Mouse (Mus musculus): ENCODE data around the gene Hps6.

The Hps6 gene

DNA sequence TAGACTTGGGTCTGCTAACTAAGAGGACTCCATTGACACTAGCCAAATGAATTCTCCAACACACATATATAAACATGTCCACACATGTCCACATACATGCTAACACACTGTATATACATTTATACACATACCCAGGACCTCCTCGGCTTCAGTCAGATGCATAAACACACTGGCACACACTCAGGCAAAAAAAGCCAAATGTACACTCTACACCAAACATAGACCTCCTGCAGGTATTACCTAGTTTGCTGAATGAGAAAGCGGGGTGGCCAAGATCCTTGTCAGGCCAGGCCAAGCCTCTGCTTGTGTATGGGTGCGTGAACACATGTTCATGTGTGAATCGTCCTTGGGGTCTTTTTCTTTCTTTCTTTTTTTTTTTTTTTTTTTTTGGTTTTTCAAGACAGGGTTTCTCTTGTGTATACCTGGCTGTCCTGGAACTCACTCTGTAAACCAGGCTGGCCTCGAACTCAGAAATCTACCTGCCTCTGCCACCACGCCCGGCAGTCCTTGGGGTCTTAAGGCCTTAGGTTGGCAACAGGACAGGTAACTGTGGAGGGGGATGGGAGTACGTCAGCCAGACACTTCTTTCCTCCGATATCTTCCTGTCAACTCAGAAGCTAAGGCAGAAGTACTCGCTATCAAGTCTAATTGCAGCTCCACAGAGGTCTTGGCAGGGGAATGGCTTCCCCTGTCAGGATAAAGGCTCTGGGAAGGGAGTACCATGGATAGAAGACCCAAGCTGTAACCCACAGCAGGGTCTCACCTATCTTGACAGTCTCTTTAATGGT is 27.1 kb downstream of the Hps6 start:
- DNase-seq (ENCODE audit: low spot score) = no peak

DNA sequence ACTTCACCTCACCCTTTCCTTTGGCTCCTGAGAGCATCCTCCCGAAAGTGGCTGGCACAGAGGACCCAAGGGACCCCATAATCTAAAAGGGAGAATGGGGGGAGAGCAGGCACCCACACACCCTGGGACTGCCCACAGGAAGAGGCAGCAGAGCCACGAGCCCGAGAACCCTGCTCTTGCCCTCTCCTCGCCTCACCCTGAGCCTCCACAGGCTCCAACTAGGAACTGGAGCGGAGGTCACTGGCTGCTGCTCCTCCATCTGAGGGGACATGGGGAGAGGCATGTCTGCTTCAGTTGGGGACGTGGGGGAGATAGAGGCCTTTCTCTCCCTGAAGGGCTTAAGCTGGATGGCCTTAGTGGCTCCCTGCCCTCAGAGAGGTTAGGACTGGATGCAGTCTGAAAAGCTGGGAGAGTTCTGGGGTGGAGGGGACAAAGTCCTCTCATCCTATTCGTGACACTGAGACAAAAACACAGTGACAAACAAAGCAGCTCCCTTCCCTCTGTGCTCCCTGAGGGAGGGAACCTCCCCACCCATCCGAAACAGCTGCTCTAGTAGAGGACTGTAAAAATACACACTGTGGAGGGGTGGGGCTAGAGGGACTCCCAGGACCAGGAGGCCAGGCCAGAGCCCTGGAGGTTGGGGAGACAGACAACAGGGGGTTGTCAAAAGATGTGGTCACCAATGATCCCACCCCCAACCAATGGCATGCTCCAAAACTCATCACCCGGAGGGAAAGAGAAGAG is 28.6 kb downstream of the Hps6 start:
- no peak for DNase-seq (ENCODE audit: low spot score)

DNA sequence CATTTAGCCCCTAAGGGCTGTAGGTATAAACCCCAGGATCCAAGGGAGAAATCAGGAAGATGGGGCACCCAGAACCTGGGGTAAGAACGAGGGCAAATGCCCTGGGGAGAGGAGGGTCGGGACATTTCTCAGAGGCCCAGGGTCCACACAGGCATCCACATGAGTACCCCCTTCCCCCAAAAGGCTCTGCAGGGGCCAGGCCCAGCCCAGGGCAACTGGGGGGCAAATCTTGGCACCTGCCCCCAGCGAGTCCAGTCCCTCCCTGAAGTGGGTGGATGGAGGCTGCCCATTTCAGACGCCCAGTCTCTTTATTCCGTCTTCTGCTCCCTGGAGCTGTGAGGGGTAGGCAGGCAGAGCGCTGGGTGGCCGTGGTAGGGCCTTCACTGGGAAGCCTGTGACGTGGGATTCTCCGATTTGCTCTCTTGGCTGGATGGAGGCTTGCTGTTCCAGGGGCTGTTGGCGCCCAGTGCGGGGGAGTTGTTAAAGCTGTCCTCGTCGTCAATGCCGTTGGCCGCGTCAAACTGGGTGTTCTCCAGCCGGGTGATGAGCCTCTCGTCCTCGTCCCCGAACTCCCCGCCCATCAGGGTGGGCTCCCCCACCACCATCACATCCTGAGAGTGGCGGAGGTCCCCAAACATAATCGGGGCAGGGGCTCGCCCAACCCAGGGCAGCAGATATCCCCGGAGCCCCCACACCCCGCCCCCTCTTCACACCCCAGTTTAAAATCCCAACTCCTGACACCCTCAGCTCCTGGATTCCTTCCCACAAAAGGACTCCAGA is 29.6 kb downstream of the Hps6 start:
- no peak for DNase-seq (ENCODE audit: low spot score)

DNA sequence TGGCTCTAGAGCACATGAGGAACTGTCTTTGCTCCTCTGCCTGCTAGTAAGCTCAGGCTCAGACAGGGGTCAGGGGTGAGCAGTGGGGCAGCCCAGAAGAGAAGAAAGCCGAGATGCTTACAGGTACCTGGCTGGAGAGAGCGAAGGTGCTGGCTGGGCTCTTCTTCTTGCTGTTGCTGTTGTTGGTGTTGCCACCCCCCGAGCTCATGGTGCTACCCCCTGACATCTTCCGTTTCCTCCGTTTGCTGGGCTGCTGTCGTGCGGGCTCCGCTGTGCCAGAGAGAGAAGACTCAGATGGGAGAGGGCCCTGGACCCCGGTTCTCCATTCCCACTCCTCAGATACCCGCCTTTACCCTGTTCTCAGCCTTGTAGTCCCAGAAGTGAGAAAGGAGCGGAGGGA is 30.6 kb downstream of the Hps6 start:
- DNase-seq (ENCODE audit: low spot score) = no peak

DNA sequence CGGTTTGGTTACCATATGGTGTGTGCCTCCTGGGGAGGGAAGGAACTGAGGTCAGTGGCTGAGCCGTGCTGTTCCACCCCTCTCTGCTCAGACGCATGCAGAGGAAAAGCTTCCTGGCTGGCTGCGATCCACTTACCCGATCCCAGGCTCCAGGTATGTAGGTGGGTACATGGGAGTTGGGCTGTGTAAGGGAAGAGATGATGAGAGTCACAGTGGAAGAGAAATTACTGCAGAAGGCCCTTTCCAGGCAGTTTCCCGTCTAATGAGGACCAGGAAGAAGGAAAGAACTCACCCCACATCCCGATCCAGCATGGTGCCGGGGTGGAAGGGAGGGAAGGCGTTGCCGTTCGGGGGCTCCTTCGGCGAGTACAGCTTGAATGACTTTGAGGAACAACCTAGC is 32.7 kb downstream of the Hps6 start:
- DNase-seq (ENCODE audit: low spot score) = no peak

DNA sequence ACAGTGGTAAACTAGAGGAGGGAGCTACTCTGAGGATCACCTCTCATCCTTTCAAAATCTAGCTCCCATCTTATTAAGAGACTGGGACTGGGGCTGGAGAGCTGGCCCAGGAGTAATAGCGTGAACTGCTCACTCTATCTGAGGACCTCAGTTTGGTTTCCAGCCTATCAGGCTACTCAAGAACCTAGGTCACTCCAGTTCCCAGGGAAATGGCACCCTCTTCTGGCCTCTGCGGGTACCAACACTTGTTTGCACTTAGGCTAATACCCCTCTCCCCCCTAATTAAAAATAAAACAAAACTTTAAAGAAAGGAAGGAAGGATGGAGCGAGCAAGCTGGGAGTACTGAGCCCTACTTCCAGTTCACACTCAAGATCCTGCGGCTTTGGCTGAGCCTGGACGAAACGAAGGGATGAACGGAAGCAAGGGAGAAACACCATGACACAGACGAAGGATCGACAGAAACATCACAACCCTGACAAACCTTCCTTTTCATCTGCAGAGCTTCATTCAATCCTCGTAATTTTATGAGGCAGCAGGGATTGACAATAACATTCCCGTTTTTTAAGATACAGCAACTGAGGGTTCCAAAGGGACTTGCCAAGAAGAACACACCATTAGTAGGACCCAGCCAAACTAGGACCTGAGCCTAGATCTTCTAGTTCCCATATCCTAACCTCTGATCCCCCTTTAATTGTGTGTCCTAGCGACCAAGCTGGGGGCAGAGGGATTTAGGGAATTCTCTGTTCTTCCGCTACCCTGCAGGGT is 33.4 kb downstream of the Hps6 start:
- DNase-seq (ENCODE audit: low spot score) = no peak

DNA sequence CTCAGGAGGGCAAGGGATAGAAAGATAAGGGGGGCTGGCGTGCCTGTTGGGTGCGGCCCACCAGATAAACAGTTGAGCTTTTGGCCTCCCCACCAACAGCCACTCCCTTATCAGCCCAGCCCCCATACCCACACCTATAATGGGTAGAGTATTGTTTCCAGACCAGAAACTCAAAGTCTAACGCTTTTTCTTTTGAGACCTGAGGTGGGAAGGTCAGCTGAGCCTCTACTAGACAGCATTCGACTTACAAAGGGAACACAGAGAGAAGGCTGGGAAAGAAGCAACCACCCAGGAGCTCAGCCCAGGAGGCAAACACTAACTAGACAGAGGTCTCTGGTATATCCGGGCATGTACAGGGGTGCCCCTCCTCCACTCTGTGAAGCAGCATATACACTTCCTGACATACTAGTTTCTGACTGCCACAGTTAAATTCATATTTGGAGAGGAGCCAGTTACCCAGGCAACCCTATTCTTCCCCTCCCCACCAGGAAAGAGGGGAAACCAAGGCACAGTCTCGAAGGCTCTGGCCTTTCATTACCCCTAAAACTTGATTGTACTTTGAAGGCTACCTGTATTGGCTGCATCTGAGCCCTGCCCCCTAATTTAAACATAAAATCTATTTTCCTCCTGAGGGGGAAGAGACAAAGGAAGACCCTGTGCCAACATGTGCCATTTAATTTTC is 34.1 kb downstream of the Hps6 start:
- DNase-seq (ENCODE audit: low spot score) = peak; percentile 48

DNA sequence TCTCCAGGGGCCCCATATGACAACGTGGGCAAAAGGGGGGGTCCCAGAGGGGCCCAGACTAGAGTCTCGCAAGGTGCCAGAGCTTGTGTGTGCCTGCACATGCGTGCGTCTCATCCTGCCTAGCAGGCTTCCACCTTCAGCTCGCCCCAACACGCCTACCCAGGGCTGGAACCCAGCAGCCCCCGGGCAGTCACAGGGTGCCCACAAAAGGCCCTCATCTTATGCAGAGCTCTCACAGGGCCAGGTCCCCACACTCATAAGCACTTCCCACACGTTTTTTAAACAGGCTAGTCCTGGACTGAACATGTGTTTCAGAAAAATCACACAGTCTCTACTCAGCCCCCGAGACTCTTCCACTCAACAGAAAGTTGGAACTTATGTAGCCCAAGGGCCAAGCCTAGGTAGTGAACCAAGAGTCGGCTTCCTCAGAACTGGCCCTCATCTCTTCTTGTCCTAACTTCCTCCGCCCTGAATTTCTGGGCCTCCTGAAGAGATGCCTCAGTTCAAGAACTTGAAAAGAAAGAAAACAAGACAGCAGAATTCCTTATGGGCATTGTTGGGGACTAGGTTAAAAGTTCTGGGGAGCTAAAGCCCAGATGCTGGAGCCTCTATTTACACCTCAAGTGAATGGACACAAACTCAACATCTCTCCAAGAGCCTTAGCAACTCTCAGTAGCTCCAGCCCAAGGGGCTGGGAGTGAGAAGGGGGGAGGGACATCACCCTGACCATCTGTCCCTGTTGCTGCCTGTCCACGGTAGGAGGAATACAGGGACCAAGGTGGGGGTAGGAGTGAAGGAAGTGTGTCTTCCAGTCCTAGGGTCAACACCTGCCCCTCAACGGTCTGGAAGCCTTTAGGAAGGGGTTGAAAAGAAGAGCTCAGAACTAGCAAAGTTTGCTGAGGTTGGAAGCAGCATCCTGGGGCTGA is 34.9 kb downstream of the Hps6 start:
- peak; percentile 58 for DNase-seq (ENCODE audit: low spot score)

DNA sequence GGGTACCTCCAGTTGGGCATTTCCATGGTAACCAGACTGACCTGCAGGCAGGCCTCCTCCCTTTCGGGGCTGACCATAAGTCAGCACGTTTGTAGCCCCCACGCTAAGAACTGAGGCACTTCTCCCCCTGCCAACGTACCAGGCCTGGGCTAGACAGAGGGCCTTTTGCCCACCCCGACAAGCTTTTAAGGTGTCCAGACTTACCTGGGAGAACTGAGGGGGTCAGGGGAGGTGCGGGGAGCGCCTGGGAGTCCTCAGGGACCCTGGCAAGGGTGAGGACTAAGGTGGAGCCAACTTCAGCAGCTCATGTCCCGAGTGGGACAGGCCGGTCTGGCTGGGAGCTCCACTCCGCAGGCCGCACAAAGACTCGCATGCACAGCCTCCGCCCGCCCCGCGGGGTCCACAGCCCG is 35.5 kb downstream of the Hps6 start:
- DNase-seq (ENCODE audit: low spot score) = no peak

DNA sequence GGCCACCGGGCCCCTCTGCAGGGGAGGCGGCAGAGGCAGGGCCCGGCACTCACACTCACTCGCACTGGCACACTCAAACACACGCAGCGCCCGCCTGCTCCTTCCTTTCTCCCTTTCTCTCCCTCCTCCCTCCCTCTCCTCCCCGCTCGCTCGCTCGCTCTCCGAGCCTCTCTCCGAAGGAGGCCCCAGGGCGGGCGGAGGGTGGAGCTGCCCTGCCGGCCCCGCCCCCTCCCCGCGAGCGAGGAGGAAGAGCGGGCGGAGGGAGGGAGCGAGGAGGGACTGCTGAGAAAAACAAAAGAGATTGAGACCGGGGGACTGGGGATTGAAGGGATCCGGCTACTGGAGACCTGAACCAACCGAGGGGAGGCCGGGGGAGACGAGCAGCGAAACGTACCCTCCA is 36.2 kb downstream of the Hps6 start:
- DNase-seq (ENCODE audit: low spot score) = peak; percentile 91

DNA sequence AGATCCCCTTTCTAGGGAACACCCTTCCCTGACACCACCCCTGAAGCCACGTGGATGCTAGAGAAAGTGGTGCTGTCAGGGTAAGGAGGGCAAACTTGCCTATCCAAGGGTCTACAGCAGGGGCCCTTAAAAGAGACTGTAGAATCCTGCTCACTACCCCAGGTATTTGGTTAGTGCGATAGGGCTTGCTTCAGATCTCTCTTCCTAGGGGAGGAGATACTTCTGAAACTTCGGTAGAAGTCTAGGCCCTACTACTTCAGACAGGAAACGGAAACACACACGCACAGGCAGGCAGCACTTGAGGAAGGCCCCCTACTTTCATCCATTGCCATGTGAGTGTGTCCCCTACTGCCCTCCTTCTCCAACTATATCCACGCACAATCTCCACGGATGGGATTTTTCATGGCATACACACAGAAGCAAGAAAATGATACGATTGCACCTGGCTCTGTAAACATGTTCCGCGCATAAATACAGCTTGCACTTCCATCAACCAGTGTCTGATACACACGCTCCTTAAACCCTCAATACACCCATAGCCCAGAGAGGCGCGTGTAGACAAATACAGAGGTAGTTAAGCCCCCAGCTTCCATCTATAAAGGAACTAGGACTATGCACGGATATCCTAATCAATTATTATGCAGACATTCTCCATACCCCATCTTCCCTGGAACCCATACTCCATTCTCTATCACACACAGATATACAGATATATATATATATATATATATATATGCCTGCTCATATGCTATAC is 37.0 kb downstream of the Hps6 start:
- no peak for DNase-seq (ENCODE audit: low spot score)

DNA sequence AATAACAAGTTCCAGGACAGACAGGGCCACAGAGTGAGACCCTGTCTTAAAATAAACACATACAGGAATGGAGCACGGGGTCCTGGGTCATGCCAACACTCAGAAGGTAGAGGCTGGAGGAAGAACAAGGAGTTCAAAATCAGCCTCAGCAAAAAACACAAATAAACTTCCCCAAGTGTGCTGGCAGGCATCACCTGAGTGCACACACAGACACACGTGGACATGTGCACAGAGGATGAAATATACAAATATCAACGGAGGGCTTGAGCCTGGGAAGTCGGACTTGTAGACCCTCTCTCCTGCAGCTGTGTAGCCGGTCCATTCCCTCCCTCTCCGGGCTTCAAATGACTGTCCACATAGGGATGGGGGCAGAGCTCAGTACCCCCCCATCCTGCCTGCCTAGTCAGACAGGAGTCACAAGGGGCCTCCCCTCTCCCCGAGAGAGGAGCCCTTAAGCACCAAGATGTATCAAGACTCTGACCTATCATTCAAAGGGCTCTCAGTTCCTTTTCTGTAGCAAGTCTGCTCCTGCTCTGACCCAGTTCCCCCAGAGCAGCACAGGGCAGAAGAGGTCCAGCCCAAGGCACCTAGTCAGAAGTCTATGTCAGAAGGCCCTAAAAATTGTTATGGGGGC is 38.1 kb downstream of the Hps6 start:
- DNase-seq (ENCODE audit: low spot score) = no peak

DNA sequence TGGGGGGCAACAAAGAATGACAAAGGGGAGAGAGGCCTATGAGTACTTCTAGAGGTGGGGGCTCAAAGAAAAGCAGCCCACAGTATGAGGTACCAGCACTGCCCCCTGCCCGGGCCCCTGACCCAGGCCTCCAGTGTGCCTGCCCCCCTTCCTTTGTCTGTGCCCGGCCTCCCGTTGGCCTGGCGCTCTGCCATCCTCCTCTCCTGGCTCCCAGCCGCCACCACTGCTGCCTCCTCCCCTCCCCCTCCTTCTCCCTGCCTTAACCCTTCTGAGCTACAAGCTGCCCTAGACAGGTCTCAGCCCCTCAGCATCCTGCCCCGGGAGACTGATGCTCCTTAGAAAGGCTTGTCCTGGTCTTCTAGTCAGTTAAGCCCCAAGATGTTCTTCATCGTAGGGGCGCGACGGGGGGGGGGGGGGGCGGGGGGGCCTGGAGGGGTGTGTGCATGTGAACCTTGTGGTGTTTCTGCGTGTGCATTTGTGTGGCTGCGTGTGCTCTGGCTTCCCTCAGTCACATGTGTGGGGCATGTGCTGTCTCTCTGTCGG is 38.7 kb downstream of the Hps6 start:
- DNase-seq (ENCODE audit: low spot score) = peak; percentile 90

DNA sequence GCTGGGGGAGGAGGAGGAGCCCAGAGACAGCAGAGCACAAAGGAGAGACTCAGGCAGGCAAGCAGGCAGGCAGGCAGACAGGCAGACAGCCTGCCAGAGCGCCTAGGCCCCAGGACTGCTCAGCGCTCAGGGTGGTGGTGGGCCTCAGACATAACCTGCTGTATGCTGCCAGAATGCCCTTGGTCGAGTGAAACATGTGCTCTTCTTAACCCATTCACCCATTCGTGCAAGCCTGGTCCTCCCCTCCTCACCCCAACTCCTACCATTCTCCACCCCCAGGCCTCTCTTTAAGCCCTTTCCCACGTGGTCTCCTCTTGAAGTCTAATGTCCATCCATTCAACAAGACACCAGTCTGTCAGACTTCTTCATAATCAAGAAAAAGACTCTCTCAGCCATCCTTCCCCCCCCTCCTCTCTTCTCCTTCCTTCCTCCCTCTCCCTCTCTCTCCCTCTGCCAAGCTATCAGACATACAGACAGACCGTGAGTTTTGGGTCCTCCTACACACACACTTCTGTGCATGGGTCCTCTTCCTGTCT is 39.2 kb downstream of the Hps6 start:
- no peak for DNase-seq (ENCODE audit: low spot score)

DNA sequence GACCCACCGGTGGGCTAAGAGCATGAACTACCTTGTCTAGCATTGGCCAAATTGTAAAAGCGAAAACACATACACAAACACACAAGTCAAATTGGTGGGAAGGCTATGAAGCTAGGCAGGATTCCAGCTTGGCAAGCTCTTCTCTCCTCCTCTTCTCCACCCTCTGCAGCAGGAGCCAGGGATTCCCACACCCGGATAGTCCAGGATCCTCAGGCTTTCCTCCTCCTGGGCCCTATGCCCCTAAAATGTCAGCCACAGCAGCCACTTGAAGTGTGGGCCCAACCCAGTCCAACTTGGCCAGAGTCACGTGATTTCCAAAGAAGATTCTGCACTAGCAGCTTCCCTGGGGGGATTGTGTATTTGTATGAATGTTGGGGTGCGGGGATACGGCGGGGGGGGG is 40.1 kb downstream of the Hps6 start:
- DNase-seq (ENCODE audit: low spot score) = peak; percentile 68

DNA sequence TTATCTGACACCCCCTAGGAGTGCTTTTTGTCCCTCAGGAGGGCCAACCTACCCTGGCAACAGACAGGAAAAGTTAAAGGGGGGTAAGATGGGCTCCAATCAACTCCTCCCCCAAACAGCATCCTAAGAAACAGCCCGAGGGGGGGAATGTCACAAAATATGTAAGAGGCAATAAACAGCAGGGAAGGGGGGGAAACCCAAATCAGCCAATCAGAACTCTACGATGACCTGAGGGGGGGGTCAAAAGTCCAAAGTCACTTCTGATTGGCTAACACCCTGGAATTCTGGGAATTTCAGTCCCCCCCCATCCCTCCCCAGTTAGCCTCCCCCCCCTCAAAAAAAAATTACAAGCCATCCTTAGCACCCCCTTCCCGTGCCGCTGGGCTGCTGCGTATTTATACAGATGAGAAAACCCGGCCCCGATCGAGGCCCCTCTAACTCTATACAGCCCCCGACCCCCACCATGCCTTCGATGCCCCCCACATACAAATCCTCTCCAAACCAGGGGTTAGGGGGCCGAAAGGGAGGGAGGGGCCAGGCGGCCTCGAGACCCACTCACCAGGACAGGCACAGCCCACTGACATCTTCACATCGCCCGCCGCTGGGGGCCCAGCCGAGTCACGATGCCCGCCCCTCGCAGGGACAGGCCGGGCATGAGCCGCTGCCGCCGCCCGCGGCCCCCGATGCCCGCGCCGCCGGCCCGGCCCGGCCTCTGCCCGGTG is 41.1 kb downstream of the Hps6 start, which contains the start of gene Pprc1:
TSS of gene Pprc1 (plus strand) at position 616 of the 722 bp plus-strand sequence.
- DNase-seq (ENCODE audit: low spot score) = peak; percentile 50

DNA sequence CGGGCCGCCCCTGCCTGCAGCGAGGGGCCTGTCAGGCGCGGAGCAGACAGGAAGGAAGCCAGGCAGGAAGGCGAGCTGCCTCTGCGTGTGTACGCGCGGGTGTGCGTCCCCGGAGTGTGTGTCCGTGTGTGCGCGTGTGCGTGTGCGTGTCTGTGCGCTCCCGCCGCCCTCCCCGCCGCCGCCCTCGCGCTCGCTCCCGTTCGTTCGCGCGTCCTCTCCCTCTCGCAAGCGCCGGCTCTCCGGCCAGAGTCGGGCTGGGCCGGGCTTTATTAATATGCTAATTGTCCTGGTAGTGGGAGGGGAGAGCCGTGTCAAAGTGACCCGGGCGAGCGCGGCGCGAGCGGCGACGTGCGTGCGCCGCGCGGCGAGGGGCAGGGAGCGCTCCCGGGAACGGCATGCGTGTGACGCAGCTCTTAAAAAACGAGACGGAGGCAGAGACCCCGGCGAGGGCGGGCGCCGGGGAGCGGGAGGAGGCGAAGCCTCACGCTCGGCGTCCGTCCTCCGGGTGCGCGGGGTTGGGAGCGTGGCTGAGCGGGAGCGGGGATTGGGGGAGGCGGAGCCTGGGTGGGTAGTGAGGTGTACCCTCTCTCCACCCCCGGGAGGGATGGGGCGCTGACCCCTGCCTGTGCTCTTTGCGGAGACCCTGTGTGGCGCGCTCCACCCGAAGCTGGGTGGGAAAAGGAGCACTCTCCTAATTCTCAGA is 41.8 kb downstream of the Hps6 start, which contains the start of gene Ldb1:
TSS of gene Ldb1 (minus strand) at position 222 of the 703 bp plus-strand sequence.
- DNase-seq (ENCODE audit: low spot score) = peak; percentile 85

Data from urinary bladder, postnatal 14 days (tissue).